Mouse (Mus musculus) c-Kit-positive CD71-negative TER-119-negative erythroid progenitor cells, embryonic 14.5 days (primary cell): ENCODE data around the gene Gbe1.
A peak's percentile ranks its signal among the peaks of the same experiment; 100 is the strongest.

Experiments
- DNase-seq: peaks from one replicate; pipeline ENCODE4 v3.0.0-alpha.2; 2013; ENCODE audit warnings: low read depth

Gene Gbe1

DNA sequence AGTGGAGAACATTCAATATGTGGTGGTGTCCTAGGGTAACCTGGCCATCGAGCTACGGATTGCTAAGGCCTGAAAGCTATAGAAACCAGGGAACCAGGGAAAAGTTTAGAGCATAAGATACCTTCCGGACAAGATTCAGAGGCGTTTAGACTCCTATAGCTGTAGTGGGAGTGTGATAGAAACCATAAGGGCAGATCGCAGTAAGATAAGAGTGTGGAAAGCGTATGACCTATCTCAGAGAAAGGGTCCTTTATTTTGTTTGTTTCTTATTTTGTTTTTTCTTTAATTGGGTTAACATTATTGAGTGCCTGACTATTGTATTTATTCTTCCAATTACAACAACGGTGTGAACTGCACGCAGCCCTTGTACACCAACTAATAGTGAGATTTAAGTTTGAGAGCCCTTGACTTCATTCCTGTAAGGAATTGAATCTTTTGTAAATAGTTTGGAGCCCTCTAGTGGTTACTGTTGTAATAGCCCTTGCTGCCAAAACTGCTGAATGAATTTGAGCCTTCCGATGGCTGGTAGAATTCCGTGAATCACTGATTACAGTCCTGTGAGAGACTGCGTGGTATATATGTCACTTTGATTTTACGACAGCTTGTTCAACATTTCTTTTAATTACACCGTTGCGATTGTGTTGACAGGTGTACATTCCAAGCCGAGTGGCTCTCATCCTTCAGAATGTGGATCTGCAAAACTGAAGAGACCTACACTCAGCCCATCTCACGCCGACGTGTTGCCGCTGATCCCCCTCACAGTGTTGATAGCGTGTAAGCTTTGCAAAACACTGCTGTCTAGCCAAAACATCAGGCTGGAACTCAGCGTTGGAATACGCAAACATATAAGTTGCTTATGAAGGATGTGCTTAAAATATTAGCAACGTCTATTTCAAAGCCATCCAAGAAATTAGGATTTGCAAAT is 254.9 kb downstream of the Gbe1 start:
- peak; percentile 33 for DNase-seq

DNA sequence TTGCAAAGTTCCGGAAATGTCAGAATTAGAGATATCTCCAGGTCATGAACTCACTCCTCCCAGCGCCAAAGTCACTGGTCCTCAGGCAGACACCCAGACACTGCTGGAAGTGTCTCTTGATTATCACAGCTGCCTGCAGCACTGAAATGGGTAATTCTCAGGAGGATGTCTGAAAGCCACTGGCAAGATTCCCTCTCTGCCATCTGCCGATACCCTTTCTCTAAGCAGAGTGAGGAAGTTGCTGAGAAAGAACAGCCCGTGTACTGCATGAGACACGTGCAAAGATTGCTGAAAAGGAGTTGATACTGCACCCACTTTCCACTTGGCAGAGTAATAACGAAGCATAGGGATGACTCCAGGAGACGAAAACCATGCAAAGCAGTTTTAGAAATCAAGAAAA is 272.2 kb downstream of the Gbe1 start:
- no peak for DNase-seq

DNA sequence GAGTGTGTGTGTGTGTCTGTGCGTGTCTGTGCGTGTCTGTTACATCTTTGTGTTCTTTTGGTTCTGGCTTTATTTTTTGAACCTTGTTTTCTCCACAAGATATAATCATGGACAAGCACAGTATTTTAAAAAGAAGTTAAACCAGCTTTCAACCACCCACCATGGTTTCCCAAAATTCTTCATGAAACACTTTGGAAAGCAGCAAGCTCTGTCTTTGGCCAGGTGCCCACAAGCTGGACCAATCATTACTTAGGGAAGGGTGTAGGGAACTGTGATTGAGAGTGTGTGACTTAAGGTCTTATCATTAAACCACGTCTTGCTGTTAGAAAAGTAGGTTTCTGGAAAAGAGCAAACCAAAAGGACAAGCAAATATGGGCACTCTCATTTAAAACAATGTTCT is 288.6 kb downstream of the Gbe1 start:
- no peak for DNase-seq

DNA sequence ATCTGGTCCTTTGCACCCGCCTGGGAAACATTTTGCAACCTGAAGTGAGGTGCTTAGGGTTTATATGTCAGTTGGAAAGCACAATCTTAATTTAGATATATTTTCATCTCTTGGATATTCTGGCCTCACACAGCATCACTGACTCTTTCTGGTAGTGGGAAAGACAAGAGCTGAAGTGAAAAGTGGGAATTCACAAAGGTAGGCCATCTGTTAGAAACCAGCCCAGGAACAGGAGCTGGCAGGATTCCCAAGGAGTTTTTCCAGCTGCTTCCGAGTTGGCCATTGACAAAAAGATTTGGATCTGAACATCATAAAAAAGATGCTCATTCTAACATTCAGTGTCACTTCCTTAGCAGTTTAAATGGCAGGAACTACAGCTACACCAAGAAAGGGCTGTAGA is 294.6 kb downstream of the Gbe1 start:
- no peak for DNase-seq

DNA sequence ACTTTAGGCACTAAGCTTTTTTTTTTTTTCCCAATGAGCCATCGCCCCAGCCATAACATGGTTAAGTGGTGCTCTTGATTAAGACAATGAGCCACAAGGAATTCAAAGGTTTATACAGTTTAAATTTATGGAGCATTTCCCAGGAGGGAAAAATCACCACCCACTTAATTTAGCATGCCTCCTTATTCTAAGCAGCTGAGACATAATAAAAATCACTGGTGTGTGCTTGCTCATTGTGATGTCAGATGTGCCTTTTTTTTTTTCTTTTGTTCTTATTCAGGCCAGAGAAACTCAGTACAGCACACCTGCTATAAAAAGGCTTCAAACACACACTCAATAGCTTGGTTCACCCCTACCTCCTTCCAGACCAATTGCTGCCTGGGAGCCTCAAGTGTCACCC is 303.9 kb downstream of the Gbe1 start:
- DNase-seq: no peak

DNA sequence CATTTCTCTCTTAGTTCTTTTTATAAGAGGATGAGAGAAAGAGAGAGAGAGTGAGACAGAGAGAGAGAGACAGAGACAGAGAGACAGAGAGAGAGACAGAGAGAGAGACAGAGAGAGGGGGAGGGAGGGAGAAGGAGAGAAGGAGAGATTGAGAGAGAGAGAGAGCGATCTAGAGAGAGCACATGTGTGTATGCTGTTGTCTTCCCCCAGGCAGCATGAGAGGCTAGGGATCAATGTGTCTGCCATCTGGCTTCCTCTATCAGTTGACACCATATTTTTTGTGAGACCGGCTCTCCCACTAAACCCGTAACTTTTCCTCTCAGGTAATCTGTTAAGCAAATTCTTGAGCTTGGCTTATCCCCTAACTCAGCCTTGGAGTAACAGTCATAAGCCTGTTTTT is 304.4 kb downstream of the Gbe1 start:
- DNase-seq: no peak
